Mouse (Mus musculus) brain, embryonic 18.5 days (tissue): ENCODE measurements around the gene P4ha2.

ENCODE experiments used
- DNase-seq: peaks from one replicate; pipeline ENCODE4 v3.0.0-alpha.2; 2012; ENCODE audit warnings: low read depth, low spot score

The P4ha2 gene

GRCm38 (mm10) chr11:54107239-54107638 is 7.3 kb downstream of the P4ha2 start:
- no peak for DNase-seq

DNA sequence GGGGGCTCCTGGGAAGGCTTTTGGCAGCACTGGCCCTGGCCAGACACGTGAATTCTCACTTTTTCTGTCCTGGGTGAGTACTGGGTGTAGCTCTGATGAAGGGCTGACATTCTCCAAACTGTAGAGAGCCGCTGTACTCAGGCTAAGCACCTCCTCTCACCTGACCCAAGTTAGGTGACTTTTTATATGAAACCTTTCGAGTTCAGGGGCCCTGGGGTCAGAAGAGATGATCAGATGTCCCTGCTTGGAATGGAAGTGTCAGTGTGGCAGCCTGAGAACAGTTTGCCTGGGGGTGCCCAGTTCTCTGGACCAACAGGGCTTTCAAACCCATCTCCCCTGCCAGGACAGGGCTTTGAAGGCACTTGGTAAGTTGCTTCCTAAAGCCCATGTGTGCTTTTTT is 8.2 kb downstream of the P4ha2 start:
- DNase-seq = no peak

DNA sequence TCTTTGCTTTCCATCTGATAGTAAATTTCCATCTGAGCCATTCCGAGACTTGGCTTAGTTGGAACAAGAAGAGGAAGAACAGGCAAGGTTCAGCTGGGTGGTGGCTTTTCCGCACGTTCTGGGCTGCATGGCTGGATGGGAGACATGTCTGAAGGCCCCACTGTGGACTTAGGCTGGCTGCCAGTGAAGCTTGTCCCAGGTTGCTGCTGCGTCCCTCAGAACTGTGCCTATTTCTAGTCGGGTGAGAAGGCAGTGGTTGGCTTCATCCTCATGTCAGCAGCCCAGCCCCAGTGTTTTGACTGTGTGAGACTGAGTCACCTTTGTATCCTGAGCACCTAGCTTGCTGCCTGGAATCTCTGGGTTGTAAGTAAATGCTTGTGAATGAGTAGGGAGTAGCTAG is 9.0 kb downstream of the P4ha2 start:
- DNase-seq = no peak

GRCm38 (mm10) chr11:54111291-54111690 is 11.4 kb downstream of the P4ha2 start:
- DNase-seq = no peak

DNA sequence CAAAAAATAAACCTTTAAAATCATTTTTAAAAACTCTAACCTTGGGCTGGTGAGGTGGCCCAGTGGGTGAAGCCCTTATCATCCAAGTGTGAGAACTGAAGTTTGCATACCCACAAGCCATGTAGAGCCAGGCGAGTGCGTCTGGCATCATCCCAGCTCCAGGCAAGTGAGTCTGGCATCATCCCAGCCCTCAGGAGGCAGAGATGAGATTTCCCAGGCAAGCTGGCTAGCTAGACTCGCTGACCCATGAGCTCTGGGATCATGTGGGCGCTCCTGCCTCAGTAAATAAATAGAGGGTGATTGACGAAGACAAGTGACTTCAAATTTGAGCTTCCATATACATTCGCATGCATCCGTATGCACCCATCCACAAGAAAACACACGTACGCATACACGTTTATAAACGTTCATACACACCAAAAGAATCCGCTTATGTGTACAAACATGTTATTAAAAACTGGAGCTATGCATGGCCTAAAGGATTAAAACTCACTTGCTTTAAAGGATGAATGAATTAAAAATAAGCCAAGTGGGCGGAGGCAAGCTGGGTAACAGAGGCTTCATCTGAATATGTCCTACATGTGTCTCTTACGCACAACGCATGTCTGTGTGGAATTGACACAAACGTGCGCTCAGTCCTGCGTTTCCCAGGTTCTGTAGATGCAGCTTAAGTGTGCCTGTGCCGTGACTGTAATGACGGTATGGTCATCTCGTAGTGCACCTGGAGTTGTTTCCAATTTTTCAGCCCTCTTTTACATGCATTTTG is 12.3 kb downstream of the P4ha2 start:
- DNase-seq = no peak

- DNase-seq = peak; percentile 80
Observed at GRCm38 (mm10) chr11:54112920-54113319, 13.0 kb downstream of the P4ha2 start.

GRCm38 (mm10) chr11:54113352-54113751 is 13.5 kb downstream of the P4ha2 start:
- DNase-seq = no peak

DNA sequence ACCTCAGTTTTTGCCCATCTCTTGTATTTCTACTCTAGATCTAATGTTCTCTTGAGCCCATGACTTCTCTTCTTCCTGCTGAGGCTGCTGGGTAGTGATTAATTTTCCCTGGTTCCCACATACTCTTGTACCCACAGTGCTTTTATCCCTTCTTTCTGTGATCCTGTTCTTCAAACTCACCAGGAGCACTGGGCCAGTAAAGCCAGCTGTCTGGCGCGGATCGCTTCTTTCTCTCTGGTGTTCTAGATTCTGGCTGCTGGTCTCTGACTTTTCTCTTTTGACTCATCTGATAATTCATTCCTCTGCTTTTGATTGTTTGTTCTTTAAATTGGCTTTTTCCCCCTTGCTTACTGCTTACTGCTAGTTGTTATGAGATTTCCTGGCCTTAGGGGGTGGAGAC is 14.9 kb downstream of the P4ha2 start:
- no peak for DNase-seq

- no peak for DNase-seq
Observed at GRCm38 (mm10) chr11:54115301-54115700, 15.4 kb downstream of the P4ha2 start.

DNA sequence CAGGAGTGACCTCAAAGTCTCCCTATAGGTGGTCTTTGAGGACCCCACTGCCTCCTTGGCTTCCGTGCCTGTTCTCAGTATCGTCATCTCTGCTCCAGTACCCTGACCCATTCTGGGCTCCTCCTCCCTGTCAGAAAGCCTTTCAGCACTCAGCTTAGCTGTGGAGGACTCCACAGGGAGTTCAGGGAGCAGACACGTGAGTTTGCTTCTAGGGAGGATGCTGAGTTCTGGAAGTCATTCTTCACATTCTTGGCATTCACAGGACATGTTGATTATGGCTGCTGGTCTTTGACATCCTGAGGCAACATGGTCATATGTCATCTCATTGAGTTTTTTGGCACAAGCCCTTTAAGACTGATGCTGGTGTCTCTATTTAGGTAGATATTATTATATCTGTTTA is 16.0 kb downstream of the P4ha2 start:
- DNase-seq = no peak

DNA sequence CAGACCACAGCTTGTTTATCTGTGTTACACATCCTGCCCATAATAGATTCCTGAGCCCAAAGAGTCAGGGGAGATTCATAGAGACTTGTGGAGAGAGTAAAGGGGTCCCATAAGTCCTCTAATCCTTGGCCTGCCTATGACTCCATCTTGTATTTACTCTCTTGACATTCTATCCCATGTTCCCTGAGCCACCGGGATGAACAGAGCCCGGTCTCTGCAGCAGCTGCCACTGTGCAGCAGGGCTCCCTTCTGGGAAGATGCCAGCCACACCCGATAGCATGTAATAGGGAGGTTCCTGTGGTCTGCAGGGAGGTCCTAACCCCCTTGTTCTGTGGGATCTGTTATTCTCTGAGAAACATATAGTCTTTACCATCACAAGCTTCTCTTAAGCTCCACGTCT is 16.5 kb downstream of the P4ha2 start:
- no peak for DNase-seq

- no peak for DNase-seq
Observed at GRCm38 (mm10) chr11:54117096-54117495, 17.2 kb downstream of the P4ha2 start.

- no peak for DNase-seq
Observed at GRCm38 (mm10) chr11:54119126-54119525, 19.2 kb downstream of the P4ha2 start.

DNA sequence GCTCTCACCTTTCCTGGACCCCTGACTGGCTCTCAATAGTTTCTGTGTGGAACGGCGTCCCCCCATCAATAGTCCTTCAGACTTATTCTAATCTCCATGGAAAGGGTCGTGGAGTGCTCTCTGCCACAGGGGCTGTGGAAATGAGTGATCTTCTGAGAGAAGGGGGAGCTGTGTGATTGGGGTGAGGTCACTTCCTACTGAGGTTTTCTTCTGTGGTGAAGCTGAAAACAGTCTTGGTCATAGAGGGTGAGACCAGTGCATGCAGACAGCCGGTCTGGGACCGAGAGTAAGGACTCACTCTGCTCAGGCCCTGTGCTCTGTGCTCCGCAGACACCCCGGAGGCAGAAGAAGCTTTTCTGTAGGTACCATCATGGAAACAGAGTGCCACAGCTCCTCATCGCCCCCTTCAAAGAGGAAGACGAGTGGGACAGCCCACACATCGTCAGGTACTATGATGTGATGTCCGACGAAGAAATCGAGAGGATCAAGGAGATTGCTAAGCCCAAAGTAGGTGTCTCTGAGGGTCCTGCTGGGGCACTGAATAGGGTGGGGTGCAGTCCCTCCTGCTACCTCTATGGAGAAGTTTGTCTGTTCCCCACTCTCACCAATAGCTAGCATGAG is 20.0 kb downstream of the P4ha2 start:
- no peak for DNase-seq

DNA sequence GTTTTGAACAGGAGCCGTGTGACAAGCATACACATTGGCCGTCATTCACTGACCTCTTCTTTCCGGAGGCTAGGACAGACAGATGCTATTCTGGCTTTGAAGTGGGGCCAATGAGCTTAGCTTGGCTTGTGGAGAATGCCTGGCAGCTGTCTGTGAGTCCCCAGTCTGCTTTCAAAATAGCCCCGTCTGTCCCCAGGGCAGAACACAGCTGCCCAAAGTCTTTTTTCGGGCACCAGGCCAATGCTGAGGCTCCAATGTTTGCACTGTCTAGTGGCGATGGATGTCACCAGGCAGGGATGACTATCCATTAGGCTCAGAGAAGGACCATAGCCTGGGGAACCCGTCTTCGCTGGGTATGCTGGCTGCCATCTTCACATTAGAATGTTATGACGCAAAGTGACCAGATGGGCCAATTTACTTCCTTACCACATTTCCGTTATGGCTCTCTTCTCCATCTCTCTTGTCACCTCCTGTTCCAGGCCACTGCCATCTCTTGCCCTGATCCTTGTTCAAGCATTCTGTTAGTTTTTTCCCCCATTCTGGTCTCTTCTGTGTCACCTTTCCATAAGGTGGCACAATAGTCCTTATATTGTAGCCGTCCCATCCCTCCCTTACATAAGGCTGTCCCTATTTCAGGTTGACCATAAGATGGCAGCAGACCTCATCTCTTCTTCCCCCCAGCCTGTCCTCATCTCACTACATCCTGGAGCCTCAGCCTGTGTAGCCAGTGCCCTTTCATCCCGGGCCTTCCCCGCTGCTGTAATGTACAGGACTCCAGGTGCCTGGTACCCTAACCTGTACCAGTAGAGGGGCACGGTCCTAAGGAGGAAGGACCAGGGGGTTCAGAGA is 22.7 kb downstream of the P4ha2 start:
- DNase-seq = no peak

DNA sequence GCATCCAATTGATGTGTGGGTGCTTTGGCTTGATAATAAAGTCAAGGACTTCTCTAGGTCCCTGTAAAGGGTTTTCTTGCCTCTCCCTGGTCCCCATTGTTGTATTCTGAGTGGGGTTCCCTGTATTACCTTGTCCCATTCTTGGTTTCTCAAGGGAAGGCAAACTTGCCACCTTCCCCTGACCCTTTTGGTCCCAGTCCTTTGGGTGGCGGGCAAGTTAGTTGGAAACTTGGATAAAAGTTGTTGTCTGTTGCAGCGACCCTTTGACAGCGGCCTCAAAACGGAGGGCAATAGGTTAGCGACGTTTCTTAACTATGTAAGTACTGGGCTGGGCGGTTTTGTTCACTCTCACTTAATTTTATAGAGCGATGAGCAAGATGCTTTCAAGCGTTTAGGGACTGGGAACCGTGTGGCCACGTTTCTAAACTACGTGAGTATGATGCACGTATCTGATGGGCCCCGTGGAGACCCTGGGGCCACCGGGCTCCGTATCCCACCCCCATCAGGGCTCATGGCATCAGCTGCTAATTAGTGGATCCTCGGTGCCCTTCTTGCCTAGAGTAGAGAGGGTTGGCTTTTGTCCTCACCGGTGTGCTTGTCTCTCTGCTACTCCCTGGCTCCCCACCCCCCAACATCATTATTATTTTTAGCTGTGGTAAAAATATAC is 26.2 kb downstream of the P4ha2 start:
- no peak for DNase-seq

- no peak for DNase-seq
Observed at GRCm38 (mm10) chr11:54126654-54127374, 26.9 kb downstream of the P4ha2 start.

GRCm38 (mm10) chr11:54127397-54127796 is 27.5 kb downstream of the P4ha2 start:
- no peak for DNase-seq

GRCm38 (mm10) chr11:54129955-54130354 is 30.1 kb downstream of the P4ha2 start:
- DNase-seq = no peak

DNA sequence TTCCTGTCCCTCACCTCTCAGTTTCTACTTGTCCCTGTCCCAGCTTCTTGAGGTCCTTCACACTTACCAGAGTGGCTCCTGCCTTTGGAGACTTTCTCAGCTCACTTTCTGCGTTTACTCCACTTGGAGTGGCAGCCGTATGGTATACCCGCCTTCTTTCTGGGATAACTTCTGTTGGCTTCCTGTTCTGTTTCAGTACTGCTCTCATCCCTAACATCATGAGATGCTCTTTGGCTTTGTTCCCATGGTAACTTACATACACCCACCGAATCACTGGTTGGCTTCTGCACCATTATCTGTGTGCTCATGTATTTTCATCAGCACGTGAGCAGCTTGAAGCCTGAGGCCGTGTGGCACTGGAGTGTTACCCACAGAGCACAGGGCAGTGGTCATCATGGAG is 30.8 kb downstream of the P4ha2 start:
- DNase-seq = no peak

DNA sequence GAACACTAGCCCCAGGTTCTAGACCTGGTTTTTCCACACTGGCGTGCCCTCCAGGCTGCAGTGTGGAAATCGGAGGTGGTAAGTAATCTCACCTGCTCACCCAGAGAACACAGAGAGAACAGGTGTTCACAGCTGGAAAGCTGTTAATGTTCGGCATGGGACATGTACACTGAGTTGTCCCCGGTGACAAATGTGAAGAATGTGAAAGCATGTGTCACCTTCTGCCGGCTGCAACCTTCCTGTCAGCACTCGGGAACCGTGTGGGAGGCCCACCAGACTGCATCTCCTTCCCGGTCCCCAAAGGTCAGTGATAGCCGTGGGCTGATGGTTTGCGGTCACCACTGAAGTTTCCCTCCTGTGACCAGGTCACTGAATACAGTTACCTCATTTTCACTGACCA is 32.4 kb downstream of the P4ha2 start:
- DNase-seq = no peak
